Mouse (Mus musculus): ENCODE results near the gene Emilin2. TPM values are rescaled to one million over a fixed set of nuclear protein-coding genes. Genes with fewer than 3 reads are reported as not detected.

Gene Emilin2
- polyA plus RNA-seq, 1 experiment from 2014 or later, result 2.5 TPM

- ATAC-seq, result no peak
- H3K4me1 ChIP-seq (replicated peaks), result no peaks in the 10 kb centered on the region
- no peak overlapping the region for H3K4me2 ChIP-seq (replicated peaks)
- no peaks in the 10 kb centered on the region for H3K9me3 ChIP-seq
- H3K27ac ChIP-seq, result no peak overlapping the region
- no peaks in the 10 kb centered on the region for H3K36me3 ChIP-seq
- 94% methylated on average over 9 of the region's 9 CpGs for WGBS
- H3K4me3 ChIP-seq (replicated peaks), result no peak overlapping the region
- H3K27me3 ChIP-seq, result no peaks in the 10 kb centered on the region
- H3K9ac ChIP-seq (replicated peaks), result no peak overlapping the region
Observed at GRCm38 (mm10) chr17:71282716-71283115, 29.1 kb downstream of the Emilin2 start.

- no peak overlapping the region for H3K27ac ChIP-seq
- ATAC-seq, result no peak
- H3K36me3 ChIP-seq, result peaks cover 6% of the 10 kb centered on the region; the same call in 1 of the 2 replicates
- no peak overlapping the region for H3K9ac ChIP-seq (replicated peaks)
- no peaks in the 10 kb centered on the region for H3K4me1 ChIP-seq (replicated peaks)
- no peak overlapping the region for H3K4me3 ChIP-seq (replicated peaks)
- no peaks in the 10 kb centered on the region for H3K27me3 ChIP-seq
- H3K4me2 ChIP-seq (replicated peaks), result no peak overlapping the region
- 93% methylated on average over 6 of the region's 6 CpGs for WGBS
- H3K9me3 ChIP-seq, result no peaks in the 10 kb centered on the region
Observed at GRCm38 (mm10) chr17:71277701-71278491, 33.9 kb downstream of the Emilin2 start.

- Histone ChIP-seq H3K4me3 (replicated peaks) (no peak overlapping the region), H3K9ac (replicated peaks) (no peak overlapping the region), H3K9me3 (no peaks in the 10 kb centered on the region), H3K27me3 (no peaks in the 10 kb centered on the region), H3K4me1 (replicated peaks) (no peaks in the 10 kb centered on the region), H3K27ac (no peak overlapping the region), H3K4me2 (replicated peaks) (no peak overlapping the region), H3K36me3 (peaks cover 6% of the 10 kb centered on the region; the same call in 1 of the 2 replicates)
- 92% methylated on average over 10 of the region's 10 CpGs for WGBS
- no peak for ATAC-seq
Observed at GRCm38 (mm10) chr17:71276771-71277170, 35.0 kb downstream of the Emilin2 start.

- Histone ChIP-seq H3K9ac (replicated peaks) (no peak overlapping the region), H3K4me1 (replicated peaks) (no peaks in the 10 kb centered on the region), H3K4me3 (replicated peaks) (no peak overlapping the region), H3K4me2 (replicated peaks) (no peak overlapping the region), H3K9me3 (no peaks in the 10 kb centered on the region), H3K36me3 (peaks cover 6% of the 10 kb centered on the region; the same call in 1 of the 2 replicates), H3K27ac (no peak overlapping the region), H3K27me3 (no peaks in the 10 kb centered on the region)
- ATAC-seq, result no peak
- 94% methylated on average over 12 of the region's 12 CpGs for WGBS
Observed at GRCm38 (mm10) chr17:71273901-71274300, 37.9 kb downstream of the Emilin2 start.

- no peaks in the 10 kb centered on the region for H3K27me3 ChIP-seq
- H3K9ac ChIP-seq (replicated peaks), result no peak overlapping the region
- no peak overlapping the region for H3K4me2 ChIP-seq (replicated peaks)
- ATAC-seq, result no peak
- H3K9me3 ChIP-seq, result no peaks in the 10 kb centered on the region
- H3K4me3 ChIP-seq (replicated peaks), result no peak overlapping the region
- no peak overlapping the region for H3K27ac ChIP-seq
- H3K4me1 ChIP-seq (replicated peaks), result no peaks in the 10 kb centered on the region
- 94% methylated on average over 3 of the region's 3 CpGs for WGBS
- no peaks in the 10 kb centered on the region for H3K36me3 ChIP-seq
Observed at GRCm38 (mm10) chr17:71268599-71268998, 43.2 kb downstream of the Emilin2 start.

- no peaks in the 10 kb centered on the region for H3K9me3 ChIP-seq
- no peak for ATAC-seq
- H3K4me2 ChIP-seq (replicated peaks), result no peak overlapping the region
- no peak overlapping the region for H3K9ac ChIP-seq (replicated peaks)
- no peaks in the 10 kb centered on the region for H3K27me3 ChIP-seq
- H3K4me3 ChIP-seq (replicated peaks), result no peak overlapping the region
- H3K36me3 ChIP-seq, result no peaks in the 10 kb centered on the region
- H3K4me1 ChIP-seq (replicated peaks), result no peaks in the 10 kb centered on the region
- 88% methylated on average over 10 of the region's 10 CpGs for WGBS
- H3K27ac ChIP-seq, result no peak overlapping the region
Observed at GRCm38 (mm10) chr17:71268152-71268551, 43.6 kb downstream of the Emilin2 start.

- Histone ChIP-seq H3K4me2 (replicated peaks) (no peak overlapping the region), H3K9ac (replicated peaks) (no peak overlapping the region), H3K36me3 (no peaks in the 10 kb centered on the region), H3K27me3 (no peaks in the 10 kb centered on the region), H3K4me3 (replicated peaks) (no peak overlapping the region), H3K9me3 (no peaks in the 10 kb centered on the region), H3K27ac (no peak overlapping the region), H3K4me1 (replicated peaks) (no peaks in the 10 kb centered on the region)
- WGBS, result 94% methylated on average over 8 of the region's 8 CpGs
- no peak for ATAC-seq
Observed at GRCm38 (mm10) chr17:71267374-71267773, 44.4 kb downstream of the Emilin2 start.

- Histone ChIP-seq H3K27ac (no peak overlapping the region), H3K4me1 (replicated peaks) (no peaks in the 10 kb centered on the region), H3K27me3 (no peaks in the 10 kb centered on the region), H3K4me3 (replicated peaks) (no peak overlapping the region), H3K36me3 (no peaks in the 10 kb centered on the region), H3K9ac (replicated peaks) (no peak overlapping the region), H3K4me2 (replicated peaks) (no peak overlapping the region), H3K9me3 (no peaks in the 10 kb centered on the region)
- ATAC-seq, result no peak
- WGBS, result 77% methylated on average over 5 of the region's 5 CpGs
Observed at GRCm38 (mm10) chr17:71265336-71266051, 46.3 kb downstream of the Emilin2 start.

GRCm38 (mm10) chr17:71264739-71265138 is 47.0 kb downstream of the Emilin2 start:
- no peak overlapping the region for H3K4me2 ChIP-seq (replicated peaks)
- no peak overlapping the region for H3K4me3 ChIP-seq (replicated peaks)
- H3K27ac ChIP-seq, result no peak overlapping the region
- H3K9me3 ChIP-seq, result no peaks in the 10 kb centered on the region
- no peak overlapping the region for H3K9ac ChIP-seq (replicated peaks)
- no peaks in the 10 kb centered on the region for H3K4me1 ChIP-seq (replicated peaks)
- no peak for ATAC-seq
- 81% methylated on average over 4 of the region's 4 CpGs for WGBS
- no peaks in the 10 kb centered on the region for H3K27me3 ChIP-seq
- H3K36me3 ChIP-seq, result no peaks in the 10 kb centered on the region

- Histone ChIP-seq H3K9me3 (no peaks in the 10 kb centered on the region), H3K27ac (no peak overlapping the region), H3K9ac (replicated peaks) (no peak overlapping the region), H3K4me3 (replicated peaks) (no peak overlapping the region), H3K27me3 (no peaks in the 10 kb centered on the region), H3K36me3 (no peaks in the 10 kb centered on the region), H3K4me2 (replicated peaks) (no peak overlapping the region), H3K4me1 (replicated peaks) (no peaks in the 10 kb centered on the region)
- 86% methylated on average over 6 of the region's 6 CpGs for WGBS
- no peak for ATAC-seq
Observed at GRCm38 (mm10) chr17:71263136-71263535, 48.6 kb downstream of the Emilin2 start.

GRCm38 (mm10) chr17:71260658-71261057 is 51.1 kb downstream of the Emilin2 start:
- Histone ChIP-seq H3K27ac (no peak overlapping the region), H3K36me3 (no peaks in the 10 kb centered on the region), H3K9me3 (no peaks in the 10 kb centered on the region), H3K4me2 (replicated peaks) (no peak overlapping the region), H3K27me3 (no peaks in the 10 kb centered on the region), H3K9ac (replicated peaks) (no peak overlapping the region), H3K4me1 (replicated peaks) (no peaks in the 10 kb centered on the region), H3K4me3 (replicated peaks) (no peak overlapping the region)
- WGBS, result 44% methylated on average over 3 of the region's 3 CpGs
- no peak for ATAC-seq

GRCm38 (mm10) chr17:71259727-71260126 is 52.1 kb downstream of the Emilin2 start:
- Histone ChIP-seq H3K9me3 (no peaks in the 10 kb centered on the region), H3K4me1 (replicated peaks) (no peaks in the 10 kb centered on the region), H3K27me3 (no peaks in the 10 kb centered on the region), H3K27ac (no peak overlapping the region), H3K4me2 (replicated peaks) (no peak overlapping the region), H3K4me3 (replicated peaks) (no peak overlapping the region), H3K36me3 (no peaks in the 10 kb centered on the region), H3K9ac (replicated peaks) (no peak overlapping the region)
- 84% methylated on average over 11 of the region's 11 CpGs for WGBS
- ATAC-seq, result no peak

Measured in midbrain, embryonic 13.5 days (tissue).